Mouse (Mus musculus) myocyte (in vitro differentiated cells): ENCODE results near the gene Calr4. TPM values are rescaled to one million over a fixed set of nuclear protein-coding genes. Genes with fewer than 3 reads are reported as not detected.

Experiments
- H3K27me3 ChIP-seq: one replicate; pipeline ENCODE4 v1.6.1; 2011; ENCODE audit not compliant: control insufficient read depth, insufficient read depth, insufficient read length
- H3K36me3 ChIP-seq: one replicate; pipeline ENCODE4 v1.6.1; 2011; ENCODE audit not compliant: control insufficient read depth, insufficient read depth
- H3K4me2 ChIP-seq: one replicate; pipeline ENCODE4 v1.6.1; 2011; ENCODE audit warnings: low read depth, control low read depth
- H3K4me3 ChIP-seq: one replicate; pipeline ENCODE4 v1.5.1; 2011; ENCODE audit warnings: mild to moderate bottlenecking, control low read depth, moderate library complexity
- H3K79me2 ChIP-seq: one replicate; pipeline ENCODE4 v1.6.1; 2011; ENCODE audit not compliant: control insufficient read depth, insufficient read depth
- H3ac ChIP-seq: one replicate; pipeline ENCODE4 v1.6.1; 2011; ENCODE audit not compliant: control insufficient read depth, insufficient read length
- CEBPB ChIP-seq: IDR thresholded peaks from 2 replicates; pipeline ENCODE4 v1.6.1; 2011; ENCODE audit warnings: mild to moderate bottlenecking, moderate library complexity; ENCODE audit not compliant: poor library complexity, insufficient read depth, severe bottlenecking
- E2F4 ChIP-seq: IDR thresholded peaks from one replicate; pipeline ENCODE4 v1.6.1; 2011; ENCODE audit warnings: mild to moderate bottlenecking, control low read depth, moderate library complexity; ENCODE audit not compliant: insufficient read depth
- MAX ChIP-seq: IDR thresholded peaks from one replicate; pipeline ENCODE4 v1.6.1; 2011; ENCODE audit warnings: low read depth, mild to moderate bottlenecking, control low read depth
- MYOD1 ChIP-seq, 3 experiments: IDR thresholded peaks; one replicate each; pipeline ENCODE4 v1.6.1; 2011; ENCODE audit warnings: control low read depth in 2 of 3, low read depth in 2 of 3, mild to moderate bottlenecking in 2 of 3, moderate library complexity in 1 of 3; ENCODE audit not compliant: insufficient read length in 2 of 3, control insufficient read depth in 1 of 3
- MYOG ChIP-seq, 3 experiments: IDR thresholded peaks; one replicate each; pipeline ENCODE4 v1.6.1; 2011; ENCODE audit warnings: control low read depth in 2 of 3, low read depth in 2 of 3, mild to moderate bottlenecking in 2 of 3; ENCODE audit not compliant: insufficient read length in 2 of 3, control insufficient read depth in 1 of 3, insufficient read depth in 1 of 3
- POLR2A ChIP-seq: IDR thresholded peaks from one replicate; pipeline ENCODE4 v1.6.1; 2011; ENCODE audit warnings: low read depth, mild to moderate bottlenecking, control low read depth, moderate library complexity; ENCODE audit not compliant: insufficient read length
- POLR2AphosphoS2 ChIP-seq: IDR thresholded peaks from one replicate; pipeline ENCODE4 v1.6.1; 2011; ENCODE audit warnings: low read depth, control low read depth; ENCODE audit not compliant: insufficient read length
- REST ChIP-seq: IDR thresholded peaks from one replicate; pipeline ENCODE4 v1.6.1; 2011; ENCODE audit warnings: mild to moderate bottlenecking, control low read depth, moderate library complexity; ENCODE audit not compliant: insufficient read depth, insufficient read length
- SRF ChIP-seq: IDR thresholded peaks from one replicate; pipeline ENCODE4 v1.6.1; 2011; ENCODE audit warnings: low read depth; ENCODE audit not compliant: control insufficient read depth, insufficient read length
- TCF12 ChIP-seq: IDR thresholded peaks from one replicate; pipeline ENCODE4 v1.6.1; 2011; ENCODE audit warnings: mild to moderate bottlenecking, control low read depth; ENCODE audit not compliant: poor library complexity, insufficient read depth, severe bottlenecking
- TCF3 ChIP-seq: IDR thresholded peaks from one replicate; pipeline ENCODE4 v1.6.1; 2011; ENCODE audit warnings: low read depth, control low read depth; ENCODE audit not compliant: insufficient read length
- USF1 ChIP-seq: IDR thresholded peaks from one replicate; pipeline ENCODE4 v1.6.1; 2011; ENCODE audit warnings: low read depth, mild to moderate bottlenecking, control low read depth, moderate library complexity
- polyA plus RNA-seq: library from polyadenylated mRNA; unstranded; fragments of >200 nt; fragmentation: generic; extraction: Trizol; gene quantifications from one replicate; pipeline ENCODE4 v1.2.1, GENCODE M21; 2012; ENCODE audit warnings: missing spikeins

Calr4 gene
- polyA plus RNA-seq, 1 experiment: 0.34 TPM

- no peaks in the 10 kb centered on the region for H3K36me3 ChIP-seq
- peak overlapping the region; percentile 94 for H3K4me2 ChIP-seq
- no peaks in the 10 kb centered on the region for H3K27me3 ChIP-seq
- H3K4me3 ChIP-seq: no peak overlapping the region
- H3ac ChIP-seq: no peak overlapping the region
- H3K79me2 ChIP-seq: peaks cover 51% of the 10 kb centered on the region
- TF ChIP-seq POLR2A (no peak), USF1 (no peak), TCF3 (no peak), MAX (no peak), MYOD1 (IDR thresholded peaks at IDR 0.05; ENCODE audit: control insufficient read depth in 1 of 3, insufficient read length in 2 of 3, low read depth in 2 of 3) (no peak), POLR2AphosphoS2 (no peak), SRF (no peak), REST (no peak), E2F4 (no peak), CEBPB (no peak)
These were observed 47.7 kb downstream of the Calr4 start for GRCm38 (mm10) chr4:109281946-109282345.

- Histone ChIP-seq H3K27me3 (no peaks in the 10 kb centered on the region), H3K4me3 (no peak overlapping the region)
- no peak for TF ChIP-seq SRF
- TF ChIP-seq POLR2AphosphoS2: no peak
- TF ChIP-seq TCF12: no peak
- TF ChIP-seq USF1: no peak
These were observed 60.3 kb downstream of the Calr4 start for GRCm38 (mm10) chr4:109294629-109295028.

GRCm38 (mm10) chr4:109296510-109296909 lies 62.2 kb downstream of the Calr4 start:
- no peak overlapping the region for H3ac ChIP-seq
- H3K27me3 ChIP-seq: no peaks in the 10 kb centered on the region
- H3K36me3 ChIP-seq: no peaks in the 10 kb centered on the region
- peaks cover 33% of the 10 kb centered on the region for H3K79me2 ChIP-seq
- no peak overlapping the region for H3K4me3 ChIP-seq
- no peak overlapping the region for H3K4me2 ChIP-seq
- no peak for TF ChIP-seq E2F4
- no peak for TF ChIP-seq TCF12
- no peak for TF ChIP-seq MAX
- no peak for TF ChIP-seq REST
- TF ChIP-seq MYOG (IDR thresholded peaks at IDR 0.05; ENCODE audit: control insufficient read depth in 1 of 3, insufficient read depth in 1 of 3, insufficient read length in 2 of 3, low read depth in 2 of 3): no peak
- TF ChIP-seq USF1: no peak
- TF ChIP-seq POLR2A: no peak
- TF ChIP-seq MYOD1 (IDR thresholded peaks at IDR 0.05; ENCODE audit: control insufficient read depth in 1 of 3, insufficient read length in 2 of 3, low read depth in 2 of 3): no peak
- no peak for TF ChIP-seq POLR2AphosphoS2
- no peak for TF ChIP-seq TCF3
- TF ChIP-seq SRF: no peak
- no peak for TF ChIP-seq CEBPB

More at GRCm38 (mm10) chr4:109294629-109295028, 60.3 kb downstream of the Calr4 start:
- no peak overlapping the region for H3K4me2 ChIP-seq
- no peaks in the 10 kb centered on the region for H3K36me3 ChIP-seq
- no peak overlapping the region for H3ac ChIP-seq
- H3K79me2 ChIP-seq: peaks cover 29% of the 10 kb centered on the region

GRCm38 (mm10) chr4:109299136-109299535 lies 64.9 kb downstream of the Calr4 start:
- TF ChIP-seq REST (no peak), MYOG (IDR thresholded peaks at IDR 0.05; ENCODE audit: control insufficient read depth in 1 of 3, insufficient read depth in 1 of 3, insufficient read length in 2 of 3, low read depth in 2 of 3) (no peak), TCF3 (no peak), TCF12 (no peak), MYOD1 (IDR thresholded peaks at IDR 0.05; ENCODE audit: control insufficient read depth in 1 of 3, insufficient read length in 2 of 3, low read depth in 2 of 3) (no peak), POLR2A (no peak), SRF (no peak), USF1 (no peak), POLR2AphosphoS2 (no peak), E2F4 (no peak), MAX (no peak), CEBPB (no peak)
- peaks cover 33% of the 10 kb centered on the region for H3K79me2 ChIP-seq
- no peak overlapping the region for H3K4me2 ChIP-seq
- H3ac ChIP-seq: no peak overlapping the region
- no peaks in the 10 kb centered on the region for H3K36me3 ChIP-seq
- H3K27me3 ChIP-seq: no peaks in the 10 kb centered on the region
- H3K4me3 ChIP-seq: no peak overlapping the region

Other genes with a start within 250 kb of the Calr4 start
- 55.8 TPM for gene Nrd1, start 233.8 kb upstream of the Calr4 start, polyA plus RNA-seq
- 63.0 TPM for gene Osbpl9, start 32.2 kb upstream of the Calr4 start, polyA plus RNA-seq
- gene Eps15, start 45.8 kb downstream of the Calr4 start, polyA plus RNA-seq: 23.7 TPM
- gene Ttc39a, start 172.1 kb downstream of the Calr4 start, polyA plus RNA-seq: 0.70 TPM